Mouse (Mus musculus) heart, embryonic 13.5 days (tissue): ENCODE data around the gene Pdgfra. TPM values are rescaled to one million over a fixed set of nuclear protein-coding genes. Genes with fewer than 3 reads are reported as not detected.
A peak's percentile ranks its signal among the peaks of the same experiment; 100 is the strongest.

Experiments used
- ATAC-seq: fragments of 200-750 bp; cut with Nextera tagmentation; 2 replicates; pipeline ENCODE4 v1.8.0; 2017; ENCODE audit warnings: moderate TSS enrichment; ENCODE audit not compliant: insufficient number of reproducible peaks, low FRiP score, low TSS enrichment; ENCODE audit errors: extremely low read depth
- H3K27ac ChIP-seq: fragments of 300-500 bp; sonication (generic); replicated peaks from 2 replicates; pipeline ENCODE4 v1.5.1; 2015; ENCODE audit warnings: moderate library complexity, mild to moderate bottlenecking, inconsistent platforms
- H3K27me3 ChIP-seq: fragments of 300-500 bp; sonication (generic); replicated peaks from 2 replicates; pipeline ENCODE4 v1.6.1; 2015; ENCODE audit warnings: mild to moderate bottlenecking, inconsistent platforms
- H3K36me3 ChIP-seq: fragments of 300-500 bp; sonication (generic); 2 replicates; pipeline ENCODE4 v1.6.1; 2015; ENCODE audit warnings: mild to moderate bottlenecking, inconsistent platforms
- H3K4me1 ChIP-seq: fragments of 300-500 bp; sonication (generic); 2 replicates; pipeline ENCODE4 v1.6.1; 2015; ENCODE audit warnings: inconsistent platforms
- H3K4me2 ChIP-seq: fragments of 300-500 bp; sonication (generic); 2 replicates; pipeline ENCODE4 v1.6.1; 2015; ENCODE audit warnings: inconsistent platforms, mild to moderate bottlenecking, moderate library complexity
- H3K4me3 ChIP-seq: fragments of 300-500 bp; sonication (generic); 2 replicates; pipeline ENCODE4 v1.5.1; 2015; ENCODE audit warnings: moderate library complexity, mild to moderate bottlenecking, inconsistent platforms
- H3K9ac ChIP-seq: fragments of 300-500 bp; sonication (generic); 2 replicates; pipeline ENCODE4 v1.6.1; 2015; ENCODE audit warnings: inconsistent platforms, mild to moderate bottlenecking, moderate library complexity
- H3K9me3 ChIP-seq: fragments of 300-500 bp; sonication (generic); 2 replicates; pipeline ENCODE4 v1.6.1; 2016; ENCODE audit warnings: inconsistent platforms
- WGBS: fragments of 180-500 bp; shearing (Covaris S2); methylation state at CpG from one replicate; pipeline ENCODE4 v1.1.7; 2015; ENCODE audit warnings: mixed read lengths; 5-methylcytosine and 5-hydroxymethylcytosine counted together
- polyA plus RNA-seq: library from polyadenylated mRNA; unstranded; fragments of >200 nt; fragmentation: Nextera tagmentation; extraction: Ambion mirVana; gene quantifications from 2 replicates; pipeline ENCODE4 v1.2.1, GENCODE M21; 2015

The Pdgfra gene
- polyA plus RNA-seq, 1 experiment from 2014 or later = 20.7 TPM

GRCm38 (mm10) chr5:75183653-75184052, 31.6 kb downstream of the Pdgfra start:
- Histone ChIP-seq H3K36me3 (peaks cover 75% of the 10 kb centered on the region), H3K9me3 (no peaks in the 10 kb centered on the region), H3K27me3 (no peaks in the 10 kb centered on the region), H3K4me1 (peaks cover 11% of the 10 kb centered on the region), H3K4me3 (no peak overlapping the region), H3K9ac (no peak overlapping the region), H3K4me2 (no peak overlapping the region), H3K27ac (0 out of 2 replicates have a peak overlapping the region, but pooled peaks have one; percentile 12)
- ATAC-seq = no peak
- 75% methylated on average over 6 of the region's 6 CpGs for WGBS

DNA sequence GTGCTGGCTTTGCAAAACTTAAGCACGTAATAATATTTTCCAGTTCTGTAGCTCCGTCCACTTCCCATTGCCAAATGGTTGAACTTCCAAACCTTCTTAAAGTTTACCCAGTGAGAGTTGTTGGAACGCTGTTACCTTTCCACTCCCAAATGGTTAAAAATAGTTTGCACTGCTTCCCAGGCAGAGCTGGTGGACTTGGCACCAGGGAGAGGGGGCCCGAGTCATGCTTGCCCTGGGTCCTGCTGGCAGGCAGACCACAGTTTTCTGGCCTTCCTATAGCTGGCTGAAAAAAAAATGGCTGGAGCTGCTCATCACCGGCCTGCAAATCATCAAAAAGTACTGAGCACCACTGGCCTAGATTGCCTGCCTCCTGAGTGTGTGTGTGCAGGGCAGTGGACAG, 32.0 kb downstream of the Pdgfra start:
- Histone ChIP-seq H3K4me3 (no peak overlapping the region), H3K4me1 (peaks cover 11% of the 10 kb centered on the region), H3K27ac (peak overlapping the region; percentile 38), H3K36me3 (peaks cover 77% of the 10 kb centered on the region), H3K9me3 (no peaks in the 10 kb centered on the region), H3K9ac (no peak overlapping the region), H3K27me3 (no peaks in the 10 kb centered on the region), H3K4me2 (no peak overlapping the region)
- WGBS = 57% methylated on average over 5 of the region's 5 CpGs
- ATAC-seq = no peak

DNA sequence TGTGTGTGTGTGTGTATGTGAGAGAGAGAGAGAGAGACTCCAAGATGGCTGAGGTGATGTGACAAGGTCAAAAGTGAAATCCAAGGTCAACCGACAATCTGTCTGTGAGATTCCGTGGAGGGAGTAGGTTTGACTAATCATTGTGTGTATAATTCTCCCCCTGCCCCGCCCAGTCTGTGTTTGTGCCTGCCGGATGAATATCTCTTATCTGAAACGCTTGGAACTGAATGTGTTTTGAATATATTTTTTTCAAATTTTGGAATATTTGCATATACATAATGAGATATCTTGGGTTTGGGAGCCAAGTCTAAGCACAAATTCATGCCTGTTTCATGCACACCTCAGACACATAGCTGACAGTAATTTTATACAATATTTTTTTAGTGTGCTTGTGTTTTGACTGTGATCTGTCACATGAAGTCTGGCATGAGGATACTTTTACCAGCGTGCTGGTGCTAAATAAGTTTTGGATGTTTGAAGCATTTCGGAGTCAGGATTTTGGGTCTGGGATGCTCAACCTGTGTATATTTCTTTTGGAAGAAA, 32.7 kb downstream of the Pdgfra start:
- Histone ChIP-seq H3K9ac (no peak overlapping the region), H3K4me2 (no peak overlapping the region), H3K4me3 (no peak overlapping the region), H3K4me1 (peaks cover 11% of the 10 kb centered on the region), H3K9me3 (no peaks in the 10 kb centered on the region), H3K36me3 (peaks cover 77% of the 10 kb centered on the region), H3K27ac (peak overlapping the region; percentile 38; the same call in 1 of the 2 replicates), H3K27me3 (no peaks in the 10 kb centered on the region)
- no peak for ATAC-seq
- 72% methylated on average over 7 of the region's 7 CpGs for WGBS

- no peaks in the 10 kb centered on the region for H3K9me3 ChIP-seq
- WGBS = 72% methylated on average over 7 of the region's 7 CpGs
- no peak overlapping the region for H3K4me2 ChIP-seq
- peaks cover 78% of the 10 kb centered on the region for H3K36me3 ChIP-seq
- peaks cover 11% of the 10 kb centered on the region for H3K4me1 ChIP-seq
- no peaks in the 10 kb centered on the region for H3K27me3 ChIP-seq
- no peak overlapping the region for H3K9ac ChIP-seq
- ATAC-seq = no peak
- H3K4me3 ChIP-seq = no peak overlapping the region
- H3K27ac ChIP-seq = no peak overlapping the region
These were observed 33.5 kb downstream of the Pdgfra start for GRCm38 (mm10) chr5:75185584-75185983.

DNA sequence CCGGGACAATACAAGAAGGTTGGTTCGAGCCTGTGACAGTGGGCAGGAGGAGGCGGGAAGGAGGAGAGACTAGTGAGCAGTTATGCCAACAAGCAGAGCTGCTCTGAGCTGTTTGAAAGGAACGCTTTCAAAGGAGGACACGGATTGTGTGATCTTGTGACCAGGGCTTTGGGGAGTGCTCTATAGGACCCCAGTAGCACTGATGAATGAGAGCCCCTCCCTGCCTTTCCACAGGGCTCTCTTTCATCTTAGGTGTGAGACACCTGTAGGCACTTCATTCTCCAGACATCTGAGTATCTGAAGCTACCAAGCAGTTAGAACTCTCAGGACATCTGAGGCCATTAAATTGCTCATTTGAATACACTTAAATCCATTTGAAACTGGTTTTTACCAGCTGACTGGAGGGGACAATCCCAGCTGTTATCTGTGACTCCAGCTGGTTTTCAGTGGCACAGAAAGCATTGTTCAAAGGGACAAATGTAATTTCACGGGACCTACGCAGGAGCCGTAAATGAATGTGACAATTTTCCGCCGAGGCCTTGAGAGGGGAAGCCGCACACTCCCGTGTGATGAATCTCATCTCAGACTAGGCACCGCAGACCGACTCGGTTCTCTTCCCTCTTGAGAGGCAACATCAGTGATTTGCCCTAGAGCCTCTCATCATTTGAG, 37.4 kb downstream of the Pdgfra start:
- no peak overlapping the region for H3K27ac ChIP-seq
- H3K4me2 ChIP-seq = no peak overlapping the region
- no peaks in the 10 kb centered on the region for H3K27me3 ChIP-seq
- no peak overlapping the region for H3K9ac ChIP-seq
- H3K4me1 ChIP-seq = peaks cover under 1% of the 10 kb centered on the region
- H3K9me3 ChIP-seq = no peaks in the 10 kb centered on the region
- H3K4me3 ChIP-seq = no peak overlapping the region
- WGBS = 82% methylated on average over 15 of the region's 15 CpGs
- no peak for ATAC-seq
- H3K36me3 ChIP-seq = peaks cover 76% of the 10 kb centered on the region

DNA sequence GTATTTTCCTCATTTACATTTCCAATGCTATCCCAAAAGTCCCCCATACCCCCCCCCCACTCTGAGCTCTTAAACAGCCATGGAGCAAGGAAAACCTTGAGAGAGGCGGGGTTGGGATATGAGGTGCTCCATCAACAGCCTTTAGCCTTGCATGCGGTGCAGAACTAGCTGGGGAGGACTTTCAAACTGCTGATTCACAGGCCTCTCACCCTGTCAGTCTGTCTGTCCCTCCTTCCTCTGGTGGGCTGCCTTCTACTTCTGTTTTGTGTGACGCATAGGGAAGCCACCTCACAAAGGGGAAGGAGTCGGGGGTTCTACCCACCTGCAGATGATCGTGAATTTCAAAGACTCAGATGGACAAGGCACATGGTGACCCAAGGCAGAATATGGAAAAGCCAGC, 41.0 kb downstream of the Pdgfra start:
- Histone ChIP-seq H3K4me2 (no peak overlapping the region), H3K4me1 (no peaks in the 10 kb centered on the region), H3K27me3 (no peaks in the 10 kb centered on the region), H3K27ac (no peak overlapping the region), H3K9me3 (no peaks in the 10 kb centered on the region), H3K9ac (no peak overlapping the region), H3K4me3 (no peak overlapping the region), H3K36me3 (peaks cover 71% of the 10 kb centered on the region)
- WGBS = 86% methylated on average over 5 of the region's 5 CpGs
- no peak for ATAC-seq

DNA sequence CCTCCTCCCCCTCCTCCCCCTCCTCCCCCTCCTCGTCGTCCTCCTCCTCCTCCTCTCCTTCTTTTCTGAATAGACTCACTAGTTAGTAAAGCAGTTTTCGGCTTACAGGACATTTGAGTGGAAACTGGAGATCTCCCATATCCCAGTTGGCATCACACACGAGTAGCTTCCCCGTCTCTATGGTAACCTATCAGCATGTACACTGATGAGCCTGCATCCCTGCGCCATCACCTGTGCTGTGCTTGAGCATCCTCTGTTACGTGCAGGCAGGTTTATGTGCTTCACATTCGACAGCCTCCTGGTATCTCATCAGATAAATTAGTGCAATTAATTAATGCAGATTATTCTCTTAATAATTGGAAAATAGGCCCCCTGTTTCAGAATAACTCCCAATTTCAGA, 46.3 kb downstream of the Pdgfra start:
- peaks cover 37% of the 10 kb centered on the region for H3K36me3 ChIP-seq
- H3K27me3 ChIP-seq = no peaks in the 10 kb centered on the region
- no peak overlapping the region for H3K9ac ChIP-seq
- no peak for ATAC-seq
- H3K4me1 ChIP-seq = no peaks in the 10 kb centered on the region
- 74% methylated on average over 8 of the region's 8 CpGs for WGBS
- no peak overlapping the region for H3K4me3 ChIP-seq
- no peaks in the 10 kb centered on the region for H3K9me3 ChIP-seq
- no peak overlapping the region for H3K27ac ChIP-seq
- no peak overlapping the region for H3K4me2 ChIP-seq

GRCm38 (mm10) chr5:75199698-75200365, 47.7 kb downstream of the Pdgfra start:
- no peaks in the 10 kb centered on the region for H3K9me3 ChIP-seq
- ATAC-seq = no peak
- peaks cover 26% of the 10 kb centered on the region for H3K36me3 ChIP-seq
- no peak overlapping the region for H3K27ac ChIP-seq
- H3K4me3 ChIP-seq = no peak overlapping the region
- no peak overlapping the region for H3K9ac ChIP-seq
- WGBS = 77% methylated on average over 9 of the region's 9 CpGs
- H3K27me3 ChIP-seq = no peaks in the 10 kb centered on the region
- no peak overlapping the region for H3K4me2 ChIP-seq
- no peaks in the 10 kb centered on the region for H3K4me1 ChIP-seq

DNA sequence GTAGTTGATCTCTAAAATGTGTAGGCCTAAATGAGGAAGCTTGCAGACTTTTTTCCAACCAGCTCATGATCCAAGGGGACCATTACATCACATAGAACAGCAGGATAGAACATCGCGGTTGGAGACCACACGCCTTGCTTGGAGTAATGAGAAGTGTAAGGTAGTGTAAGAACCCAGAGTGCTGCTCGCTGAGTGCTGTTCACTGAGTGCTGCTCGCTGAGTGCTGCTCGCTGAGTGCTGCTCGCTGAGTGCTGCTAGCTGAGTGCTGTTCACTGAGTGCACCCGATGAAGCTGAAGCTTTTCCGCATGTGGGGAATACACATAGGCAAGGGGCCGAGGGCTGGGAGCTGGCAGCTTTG, 48.3 kb downstream of the Pdgfra start:
- Histone ChIP-seq H3K36me3 (peaks cover 21% of the 10 kb centered on the region), H3K9me3 (no peaks in the 10 kb centered on the region), H3K4me1 (no peaks in the 10 kb centered on the region), H3K27ac (no peak overlapping the region), H3K4me3 (no peak overlapping the region), H3K4me2 (no peak overlapping the region), H3K27me3 (no peaks in the 10 kb centered on the region), H3K9ac (no peak overlapping the region)
- no peak for ATAC-seq
- WGBS = 89% methylated on average over 10 of the region's 10 CpGs

DNA sequence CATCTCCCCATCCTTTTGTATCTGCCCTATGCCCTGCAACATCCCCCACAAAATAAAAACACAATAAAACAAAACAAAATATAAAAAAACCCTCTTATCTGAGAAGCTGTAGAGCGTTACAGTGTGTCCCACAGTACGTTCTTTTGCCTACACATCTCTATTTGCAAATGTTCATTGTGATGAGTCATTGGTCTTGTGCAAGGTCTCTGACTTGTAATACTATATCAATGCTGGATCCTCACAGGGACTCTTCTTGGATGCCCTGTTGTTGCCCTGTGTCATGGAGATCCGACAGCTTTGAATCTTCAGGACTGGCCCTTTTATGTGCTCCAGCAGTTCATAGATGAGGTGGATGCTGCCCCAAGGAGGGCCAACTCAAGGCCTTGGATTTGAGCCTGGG, 55.8 kb downstream of the Pdgfra start:
- ATAC-seq = no peak
- Histone ChIP-seq H3K36me3 (no peaks in the 10 kb centered on the region), H3K4me3 (no peak overlapping the region), H3K9me3 (no peaks in the 10 kb centered on the region), H3K9ac (no peak overlapping the region), H3K4me1 (no peaks in the 10 kb centered on the region), H3K4me2 (no peak overlapping the region), H3K27me3 (no peaks in the 10 kb centered on the region), H3K27ac (no peak overlapping the region)
- WGBS = 72% methylated on average over 3 of the region's 3 CpGs

DNA sequence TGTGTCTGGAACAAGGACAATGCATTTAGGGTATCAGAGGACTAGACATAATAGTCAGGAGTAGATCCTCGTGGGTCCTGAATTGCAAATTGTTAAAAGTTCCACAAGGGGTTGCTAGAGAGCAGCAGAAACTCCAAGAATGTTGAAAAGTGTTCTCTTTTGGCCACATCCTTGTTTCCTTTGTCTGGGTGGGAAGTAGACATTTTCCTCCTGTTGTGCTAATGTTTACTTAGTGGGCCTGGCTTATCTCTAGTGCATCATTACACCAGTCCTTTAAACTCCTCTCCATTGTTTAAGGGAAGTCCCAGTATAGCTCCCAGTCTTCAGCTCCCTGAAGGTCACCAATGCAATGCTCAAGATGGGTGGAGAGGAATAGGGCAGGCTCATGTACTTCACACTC, 57.9 kb downstream of the Pdgfra start:
- Histone ChIP-seq H3K4me3 (no peak overlapping the region), H3K4me2 (no peak overlapping the region), H3K36me3 (no peaks in the 10 kb centered on the region), H3K27me3 (peaks cover 5% of the 10 kb centered on the region; the same call in 1 of the 2 replicates), H3K27ac (no peak overlapping the region), H3K4me1 (no peaks in the 10 kb centered on the region), H3K9me3 (no peaks in the 10 kb centered on the region), H3K9ac (no peak overlapping the region)
- ATAC-seq = no peak
- 7% methylated on average over 1 of the region's 1 CpGs for WGBS

- peaks cover 5% of the 10 kb centered on the region; the same call in 1 of the 2 replicates for H3K27me3 ChIP-seq
- no peak overlapping the region for H3K4me2 ChIP-seq
- no peaks in the 10 kb centered on the region for H3K36me3 ChIP-seq
- no peak overlapping the region for H3K9ac ChIP-seq
- WGBS = 54% methylated on average over 6 of the region's 6 CpGs
- no peak overlapping the region for H3K27ac ChIP-seq
- no peaks in the 10 kb centered on the region for H3K9me3 ChIP-seq
- no peak for ATAC-seq
- H3K4me3 ChIP-seq = no peak overlapping the region
- no peaks in the 10 kb centered on the region for H3K4me1 ChIP-seq
These were observed 62.4 kb downstream of the Pdgfra start for GRCm38 (mm10) chr5:75214520-75214919.
